Mouse (Mus musculus) adrenal gland, postnatal 4 days (tissue): Measurements from ENCODE around the gene Wipf2. TPM values are rescaled to one million over a fixed set of nuclear protein-coding genes. Genes with fewer than 3 reads are reported as not detected.

Experiments
- total RNA-seq, 2 experiments: library from RNA; stranded (reverse); gene quantifications; 2 replicates each; pipeline ENCODE4 v1.2.3; 2021

The Wipf2 gene
- total RNA-seq, 2 experiments from 2014 or later: 18.4 to 19.7 TPM

Other genes starting within 250 kb of the Wipf2 start
- gene Gm12355, start 238.0 kb upstream of the Wipf2 start, total RNA-seq: 10 to 100 TPM; 23.3 to 26.6 TPM
- 10 to 100 TPM; 12.0 to 14.5 TPM for gene Gsdma3, start 237.3 kb upstream of the Wipf2 start, total RNA-seq
- gene Gsdma2, start 216.9 kb upstream of the Wipf2 start, total RNA-seq: under 1 TPM; 0.25 to 0.48 TPM
- gene Gsdma, start 199.3 kb upstream of the Wipf2 start, total RNA-seq: not detected
- gene Psmd3, start 181.1 kb upstream of the Wipf2 start, total RNA-seq: 100 to 1,000 TPM; 137 to 147 TPM
- not detected for gene Csf3, start 162.4 kb upstream of the Wipf2 start, total RNA-seq
- 10 to 100 TPM; 75.7 to 84.8 TPM for gene Med24, start 134.2 kb upstream of the Wipf2 start, total RNA-seq
- 100 to 1,000 TPM; 181 to 195 TPM for gene Thra, start 123.0 kb upstream of the Wipf2 start, total RNA-seq
- 100 to 1,000 TPM; 104 to 115 TPM for gene Nr1d1, start 88.3 kb upstream of the Wipf2 start, total RNA-seq
- gene Msl1, start 68.1 kb upstream of the Wipf2 start, total RNA-seq: 100 to 1,000 TPM; 119 to 121 TPM
- 10 to 100 TPM; 45.2 to 54.8 TPM for gene Casc3, start 58.7 kb upstream of the Wipf2 start, total RNA-seq
- 1 to 10 TPM; 2.6 to 3.0 TPM for gene Rapgefl1, start 26.9 kb upstream of the Wipf2 start, total RNA-seq
- gene Cdc6, start 44.2 kb downstream of the Wipf2 start, total RNA-seq: 1 to 10 TPM; 7.5 to 9.1 TPM
- 10 to 100 TPM; 46.4 to 50.6 TPM for gene Rara, start 64.2 kb downstream of the Wipf2 start, total RNA-seq
- gene Gjd3, start 119.4 kb downstream of the Wipf2 start, total RNA-seq: 1 to 10 TPM in 1 of 2 experiments, under 1 TPM in 1; 0.50 to 1.0 TPM
- gene Top2a, start 160.6 kb downstream of the Wipf2 start, total RNA-seq: 100 to 1,000 TPM in 1 of 2 experiments, 10 to 100 TPM in 1; 97.3 to 114 TPM
- 100 to 1,000 TPM; 223 to 254 TPM for gene Igfbp4, start 177.6 kb downstream of the Wipf2 start, total RNA-seq
- under 1 TPM; 0.31 to 0.51 TPM for gene Tns4, start 225.7 kb downstream of the Wipf2 start, total RNA-seq